In the genomic region with DNA sequence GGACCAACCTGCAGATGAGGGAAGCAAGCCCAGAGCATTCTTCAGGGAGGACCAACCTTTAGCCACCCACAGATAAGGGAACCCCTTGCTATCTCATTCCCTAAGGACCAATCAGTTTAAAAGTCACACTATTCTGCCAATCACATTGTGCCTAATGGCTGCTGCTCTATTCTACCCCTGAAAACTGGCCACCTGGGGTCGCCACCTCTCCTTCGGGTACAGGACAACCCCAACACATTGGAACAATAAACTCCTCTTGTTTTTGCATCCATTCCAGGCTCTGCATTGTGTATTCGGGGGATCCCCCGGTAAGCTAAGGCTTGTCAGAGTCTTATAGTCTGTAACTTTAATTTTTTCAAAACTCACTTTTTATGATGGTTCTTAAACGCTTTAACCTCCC, we compare ENCODE assay signal across 18 mouse cellular contexts.
DNase-seq lines count a peak whose midpoint lies in the region; ATAC-seq and TF ChIP-seq lines count a peak whose summit lies in the region.
"Had no signal": no experiment of that assay in that cellular context is flagged by ENCODE, and none has a peak within 500 bp of the region (broad histone marks: within the 10 kb centered on the region; RNA-seq: fewer than 3 reads in every experiment).

No protein-coding gene starts in this region.

- no peak overlapping the region for H3K4me3 ChIP-seq in heart, postnatal 0 days (ENCODE audit: low read depth, low read length)
- H3K4me3 ChIP-seq in lung, adult 2 months (replicated peaks; ENCODE audit: extremely low read depth, low read depth, low read length): no peak overlapping the region
- no peak overlapping the region for H3K4me3 ChIP-seq in ES-Bruce4 (ENCODE audit: low read depth, low read length)
- no peak overlapping the region for H3K4me3 ChIP-seq in stomach, postnatal 0 days (ENCODE audit: low read depth, low read length)
- no peak overlapping the region for H3K4me3 ChIP-seq in neural tube, embryonic 15.5 days (replicated peaks)
- H3K4me3 ChIP-seq: embryonic facial prominence, embryonic 15.5 days; hindbrain, embryonic 15.5 days; limb, embryonic 12.5 days had no signal

- WGBS in heart, postnatal 0 days: 88% methylated on average over 5 of the region's 5 CpGs
- WGBS in lung, adult 2 months: 87% methylated on average over 5 of the region's 5 CpGs
- 87% methylated on average over 5 of the region's 5 CpGs for WGBS in stomach, postnatal 0 days
- 82% methylated on average over 5 of the region's 5 CpGs for WGBS in neural tube, embryonic 15.5 days

- no peak for DNase-seq in heart, postnatal 0 days (ENCODE audit: low spot score)
- DNase-seq in heart, postnatal 10 days: no peak
- no peak for DNase-seq in lung, adult 2 months
- DNase-seq in lung, postnatal 10 days: no peak
- DNase-seq in stomach, postnatal 0 days (ENCODE audit: low spot score): no peak
- DNase-seq: cerebellum, postnatal 10 days; embryo, embryonic 11 days; gastrocnemius, postnatal 14 days; heart, postnatal 14 days; kidney, adult 8-10 months; spleen, adult 18-20 months had no signal

- H3K36me3 ChIP-seq in heart, postnatal 0 days (replicated peaks; ENCODE audit: control insufficient read depth, insufficient read depth, low read length): no peaks in the 10 kb centered on the region
- H3K36me3 ChIP-seq in ES-Bruce4 (ENCODE audit: control insufficient read depth, insufficient read depth, low read length, poor library complexity, severe bottlenecking): no peaks in the 10 kb centered on the region
- H3K36me3 ChIP-seq in stomach, postnatal 0 days (ENCODE audit: control insufficient read depth, insufficient read depth, low read length): no peaks in the 10 kb centered on the region
- H3K36me3 ChIP-seq in neural tube, embryonic 15.5 days: no peaks in the 10 kb centered on the region
- H3K36me3 ChIP-seq: embryonic facial prominence, embryonic 15.5 days; G1E; hindbrain, embryonic 15.5 days; limb, embryonic 12.5 days had no signal

- no peak overlapping the region for H3K4me2 ChIP-seq in heart, postnatal 0 days (ENCODE audit: low read depth, low read length)
- H3K4me2 ChIP-seq in stomach, postnatal 0 days (replicated peaks; ENCODE audit: low read depth): no peak overlapping the region
- H3K4me2 ChIP-seq in neural tube, embryonic 15.5 days: no peak overlapping the region
- H3K4me2 ChIP-seq: embryonic facial prominence, embryonic 15.5 days; hindbrain, embryonic 15.5 days; limb, embryonic 12.5 days had no signal

- no peak for TF ChIP-seq EP300 in heart, postnatal 0 days (IDR thresholded peaks at IDR 0.05; ENCODE audit: low read depth)
- TF ChIP-seq EP300 in ES-Bruce4 (IDR thresholded peaks at IDR 0.05; ENCODE audit: insufficient read depth, low read depth, low read length): no peak
- no peak for TF ChIP-seq EP300 in stomach, postnatal 0 days (optimal IDR thresholded peaks at IDR 0.05)

- ATAC-seq in heart, postnatal 0 days (ENCODE audit: insufficient read depth, low read depth): no peak
- no peak for ATAC-seq in stomach, postnatal 0 days (ENCODE audit: low FRiP score, low TSS enrichment)
- no peak for ATAC-seq in neural tube, embryonic 15.5 days (ENCODE audit: low FRiP score)
- ATAC-seq: midbrain, embryonic 16.5 days had no signal

- peak; percentile 24 for TF ChIP-seq CTCF in heart, postnatal 0 days (IDR thresholded peaks at IDR 0.05; ENCODE audit: low read depth)
- TF ChIP-seq CTCF in lung, adult 2 months (IDR thresholded peaks at IDR 0.05; ENCODE audit: insufficient read depth, low read length): 0 out of 2 replicates have a peak, but pooled peaks have one; percentile 2
- peak; percentile 10 for TF ChIP-seq CTCF in ES-Bruce4 (IDR thresholded peaks at IDR 0.05; ENCODE audit: low read depth, low read length)
- peak; percentile 47 for TF ChIP-seq CTCF in stomach, postnatal 0 days (IDR thresholded peaks at IDR 0.05; ENCODE audit: low read depth)

- H3K4me1 ChIP-seq in heart, postnatal 0 days (ENCODE audit: control insufficient read depth, insufficient read depth): no peaks in the 10 kb centered on the region
- no peaks in the 10 kb centered on the region for H3K4me1 ChIP-seq in lung, adult 2 months (ENCODE audit: control insufficient read depth, insufficient read depth, low read length)
- H3K4me1 ChIP-seq in ES-Bruce4 (ENCODE audit: control insufficient read depth, insufficient read depth, low read length): peaks cover 2% of the 10 kb centered on the region
- no peaks in the 10 kb centered on the region for H3K4me1 ChIP-seq in stomach, postnatal 0 days (replicated peaks; ENCODE audit: control insufficient read depth, insufficient read depth)
- H3K4me1 ChIP-seq in neural tube, embryonic 15.5 days: no peaks in the 10 kb centered on the region
- H3K4me1 ChIP-seq: embryonic facial prominence, embryonic 15.5 days; limb, embryonic 12.5 days had no signal

- intact Hi-C loops in heart, postnatal 10 days (cut with DNase I): no loop called here

- no peaks in the 10 kb centered on the region for H3K27me3 ChIP-seq in heart, postnatal 0 days (ENCODE audit: control insufficient read depth, insufficient read depth, low read length)
- no peaks in the 10 kb centered on the region for H3K27me3 ChIP-seq in ES-Bruce4 (ENCODE audit: control insufficient read depth, insufficient read depth, low read length, poor library complexity, severe bottlenecking)
- no peaks in the 10 kb centered on the region for H3K27me3 ChIP-seq in stomach, postnatal 0 days (ENCODE audit: control insufficient read depth, insufficient read depth, low read length)
- no peaks in the 10 kb centered on the region for H3K27me3 ChIP-seq in neural tube, embryonic 15.5 days (replicated peaks)
- H3K27me3 ChIP-seq: hindbrain, embryonic 15.5 days had no signal

- TF ChIP-seq POLR2A in lung, adult 2 months (IDR thresholded peaks at IDR 0.05; ENCODE audit: borderline replicate concordance, extremely low read depth, low read depth, low read length): no peak
- TF ChIP-seq POLR2A in ES-Bruce4 (IDR thresholded peaks at IDR 0.05; ENCODE audit: insufficient read depth, low read length): no peak

- H3K27ac ChIP-seq in heart, postnatal 0 days (ENCODE audit: low read depth): no peak overlapping the region
- no peak overlapping the region for H3K27ac ChIP-seq in ES-Bruce4 (ENCODE audit: insufficient read depth, low read length)
- no peak overlapping the region for H3K27ac ChIP-seq in stomach, postnatal 0 days (replicated peaks)
- no peak overlapping the region for H3K27ac ChIP-seq in neural tube, embryonic 15.5 days (replicated peaks)
- H3K27ac ChIP-seq: embryonic facial prominence, embryonic 15.5 days; limb, embryonic 12.5 days had no signal

- no peak overlapping the region for H3K9ac ChIP-seq in heart, postnatal 0 days (replicated peaks; ENCODE audit: low read depth, low read length)
- H3K9ac ChIP-seq in ES-Bruce4 (ENCODE audit: low read depth, poor library complexity, severe bottlenecking): no peak overlapping the region
- no peak overlapping the region for H3K9ac ChIP-seq in stomach, postnatal 0 days (ENCODE audit: low read length)
- H3K9ac ChIP-seq in neural tube, embryonic 15.5 days (replicated peaks): no peak overlapping the region
- H3K9ac ChIP-seq: embryonic facial prominence, embryonic 15.5 days; hindbrain, embryonic 15.5 days; limb, embryonic 12.5 days had no signal

- no peaks in the 10 kb centered on the region for H3K9me3 ChIP-seq in heart, postnatal 0 days (replicated peaks; ENCODE audit: control insufficient read depth, low read length)
- no peaks in the 10 kb centered on the region for H3K9me3 ChIP-seq in ES-Bruce4 (replicated peaks; ENCODE audit: control insufficient read depth, insufficient read depth, low read length, poor library complexity, severe bottlenecking)
- H3K9me3 ChIP-seq in stomach, postnatal 0 days (ENCODE audit: control insufficient read depth, low read length): no peaks in the 10 kb centered on the region
- no peaks in the 10 kb centered on the region for H3K9me3 ChIP-seq in neural tube, embryonic 15.5 days (replicated peaks)
- H3K9me3 ChIP-seq: embryonic facial prominence, embryonic 15.5 days; G1E; hindbrain, embryonic 15.5 days; limb, embryonic 12.5 days had no signal
